Mouse (Mus musculus): ENCODE data around the gene Cecr2. TPM values are rescaled to one million over a fixed set of nuclear protein-coding genes. Genes with fewer than 3 reads are reported as not detected.
"Not testable (repeated sequence)": the region's sequence is repeated elsewhere in the genome, so short reads cannot be mapped to it uniquely, and the experiment has no call there.

Gene Cecr2
- 1 to 10 TPM; 5.5 to 8.1 TPM for total RNA-seq (2021)
- long read RNA-seq, experiment 1, partial matches to known transcripts = 1 of 1 reads
- long read RNA-seq, experiment 1, other reads (novel, unspliced or antisense) = 0 of 1 reads
- long read RNA-seq, experiment 2, partial matches to known transcripts = 0 of 1 reads
- long read RNA-seq, experiment 2, other reads (novel, unspliced or antisense) = 1 of 1 reads

GRCm38 (mm10) chr6:120665816-120666760, at the start of gene Cecr2:
TSS of gene Cecr2 (plus strand) at chr6:120666369.
- peak; percentile 77 to 91 for DNase-seq

- DNase-seq = no peak
Observed at GRCm38 (mm10) chr6:120617586-120617985, 48.6 kb upstream of the Cecr2 start.

GRCm38 (mm10) chr6:120618518-120619402, 47.4 kb upstream of the Cecr2 start:
- no peak for DNase-seq

- no peak for DNase-seq
Observed at GRCm38 (mm10) chr6:120620193-120620592, 46.0 kb upstream of the Cecr2 start.

GRCm38 (mm10) chr6:120625081-120625480, 41.1 kb upstream of the Cecr2 start:
- DNase-seq = peak; percentile 67 to 79

GRCm38 (mm10) chr6:120627096-120627495, 39.1 kb upstream of the Cecr2 start:
- DNase-seq = no peak

GRCm38 (mm10) chr6:120628963-120629362, 37.2 kb upstream of the Cecr2 start:
- DNase-seq = no peak

GRCm38 (mm10) chr6:120635391-120636028, 30.7 kb upstream of the Cecr2 start:
- no peak for DNase-seq

GRCm38 (mm10) chr6:120639547-120639946, 26.6 kb upstream of the Cecr2 start:
- no peak for DNase-seq

GRCm38 (mm10) chr6:120641866-120642378, 24.2 kb upstream of the Cecr2 start:
- peak in 1 of 2 experiments; percentile 14 for DNase-seq

GRCm38 (mm10) chr6:120643776-120644175, 22.4 kb upstream of the Cecr2 start:
- DNase-seq = no peak

- peak in 1 of 2 experiments; percentile 15 for DNase-seq
Observed at GRCm38 (mm10) chr6:120644346-120645299, 21.5 kb upstream of the Cecr2 start.

- DNase-seq = not testable (repeated sequence)
Observed at GRCm38 (mm10) chr6:120647246-120648028, 18.7 kb upstream of the Cecr2 start.

GRCm38 (mm10) chr6:120648205-120648604, 18.0 kb upstream of the Cecr2 start:
- DNase-seq = no peak

GRCm38 (mm10) chr6:120652666-120653065, 13.5 kb upstream of the Cecr2 start:
- DNase-seq = no peak

GRCm38 (mm10) chr6:120655702-120656101, 10.5 kb upstream of the Cecr2 start:
- no peak for DNase-seq

GRCm38 (mm10) chr6:120658848-120659247, 7.3 kb upstream of the Cecr2 start:
- DNase-seq = no peak

- peak; percentile 74 to 83 for DNase-seq
Observed at GRCm38 (mm10) chr6:120665415-120665815, 754 bp upstream of the Cecr2 start.

GRCm38 (mm10) chr6:120666761-120667421, 722 bp downstream of the Cecr2 start:
- peak; percentile 61 to 70 for DNase-seq

All from adrenal gland, postnatal 36 days (tissue).